Mouse (Mus musculus): ENCODE measurements around the gene Doc2a.
"Not testable (repeated sequence)": the region's sequence is repeated elsewhere in the genome, so short reads cannot be mapped to it uniquely, and the experiment has no call there.

The Doc2a gene

GRCm38 (mm10) chr7:126870520-126870891 lies 23.3 kb downstream of the Doc2a start:
- DNase-seq, result no peak

DNA sequence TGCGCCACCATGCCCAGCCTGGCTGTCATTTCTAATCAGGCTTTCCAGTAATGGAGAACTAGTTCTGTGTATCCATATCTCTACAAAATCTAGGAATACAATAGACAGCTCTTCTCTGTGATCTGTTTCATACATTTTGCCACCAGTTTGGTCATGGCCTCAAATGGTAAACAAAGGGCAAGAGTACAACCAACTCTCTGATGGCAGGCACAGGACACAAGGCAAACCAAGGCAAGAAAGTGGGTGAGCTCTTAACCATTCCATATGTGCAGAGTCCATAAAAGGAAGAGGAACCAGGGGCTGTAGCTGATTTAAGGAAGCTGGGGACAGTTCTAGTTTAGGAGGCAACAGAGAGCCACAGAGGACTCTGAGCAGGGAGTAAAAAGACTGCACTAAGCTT lies 30.0 kb downstream of the Doc2a start:
- DNase-seq, result no peak

- DNase-seq, result no peak
These were observed 33.8 kb downstream of the Doc2a start for GRCm38 (mm10) chr7:126881040-126881439.

DNA sequence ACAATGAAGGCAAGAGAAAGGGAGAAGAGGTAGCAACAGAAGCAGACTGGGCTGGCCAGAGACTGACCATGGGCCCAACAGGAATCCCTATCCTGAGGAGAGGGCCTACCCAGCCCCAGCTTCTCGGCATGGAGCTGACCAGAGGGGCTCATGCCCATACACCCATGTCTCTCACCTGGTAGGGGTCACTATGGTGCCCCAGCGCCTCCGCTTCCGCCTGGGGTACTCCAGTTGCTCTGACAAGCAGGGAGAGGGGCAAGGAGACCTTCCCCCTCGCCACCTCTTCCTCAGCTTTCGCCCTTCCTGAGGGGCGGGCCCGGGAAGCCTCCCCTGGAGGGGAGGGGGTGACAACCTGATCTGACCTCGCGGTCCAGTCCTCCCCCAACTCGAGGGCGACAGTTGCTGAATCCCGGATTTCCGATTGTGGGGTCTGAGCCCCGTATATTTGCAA lies 36.5 kb downstream of the Doc2a start:
- DNase-seq, result no peak

DNA sequence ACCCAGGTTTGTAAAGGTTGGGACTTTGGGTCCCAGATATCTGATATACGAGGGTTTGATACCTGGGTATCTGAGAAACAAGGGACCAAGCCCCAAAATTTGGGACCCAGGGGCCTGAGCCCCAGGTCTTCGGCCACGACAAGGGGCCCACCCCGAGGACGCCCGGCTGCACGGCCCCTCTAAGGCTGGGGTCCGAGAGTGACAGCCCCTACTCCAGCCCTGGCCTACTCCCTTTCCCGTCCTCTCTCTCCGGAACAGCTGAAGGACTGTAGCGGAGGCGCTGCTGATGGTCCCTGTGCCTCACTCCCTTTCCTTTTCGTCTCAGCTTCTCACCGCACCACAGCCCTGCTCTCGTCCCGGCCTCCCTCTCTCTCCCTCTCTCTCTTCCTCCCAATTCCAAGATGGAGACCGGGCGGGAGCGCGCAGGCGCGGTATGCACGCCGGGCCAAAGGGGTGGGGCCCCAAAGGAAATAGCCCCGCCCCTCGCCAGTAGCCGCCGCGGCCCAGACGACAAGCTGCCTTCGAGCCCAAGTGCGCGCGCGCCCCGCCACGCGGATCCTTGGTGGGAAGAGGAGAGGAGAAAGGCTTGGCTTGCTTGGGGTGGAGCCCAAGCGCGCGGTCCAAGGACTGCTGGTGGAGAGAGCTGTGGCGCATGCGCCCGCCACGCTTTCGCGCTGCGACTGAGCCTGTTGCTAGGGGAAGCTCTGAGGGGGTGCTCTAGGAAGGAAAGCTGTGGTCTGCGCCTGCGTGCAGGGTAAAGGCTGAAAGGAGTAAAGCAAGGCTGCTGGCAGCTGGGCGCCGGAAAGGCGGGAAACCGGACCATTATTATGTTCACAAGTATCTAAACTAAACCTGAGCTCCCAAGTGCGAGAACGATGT lies 37.3 kb downstream of the Doc2a start, which contains the start of gene Taok2:
Taok2 (minus strand) TSS at position 418 of the 879 bp plus-strand sequence.
- DNase-seq, result peak; percentile 98

DNA sequence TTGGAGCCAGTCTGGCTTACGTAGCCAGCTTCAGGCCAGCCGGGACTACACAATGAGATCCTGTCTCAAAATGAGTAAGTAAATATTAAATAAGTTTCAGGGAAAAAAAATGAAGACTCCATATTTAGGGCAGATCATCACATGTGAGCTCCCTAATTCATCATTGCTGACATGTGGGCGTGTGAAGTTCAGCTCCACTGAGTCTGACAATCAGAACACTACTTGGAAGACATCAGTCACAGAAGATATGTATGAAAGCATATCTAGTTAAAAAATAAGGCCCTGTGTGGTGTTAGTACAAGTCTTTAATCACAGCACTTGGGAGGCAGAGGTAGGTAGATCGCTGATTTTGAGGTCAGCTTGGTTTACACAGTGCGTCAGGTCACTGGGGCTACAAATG lies 40.1 kb downstream of the Doc2a start:
- DNase-seq, result no peak

DNA sequence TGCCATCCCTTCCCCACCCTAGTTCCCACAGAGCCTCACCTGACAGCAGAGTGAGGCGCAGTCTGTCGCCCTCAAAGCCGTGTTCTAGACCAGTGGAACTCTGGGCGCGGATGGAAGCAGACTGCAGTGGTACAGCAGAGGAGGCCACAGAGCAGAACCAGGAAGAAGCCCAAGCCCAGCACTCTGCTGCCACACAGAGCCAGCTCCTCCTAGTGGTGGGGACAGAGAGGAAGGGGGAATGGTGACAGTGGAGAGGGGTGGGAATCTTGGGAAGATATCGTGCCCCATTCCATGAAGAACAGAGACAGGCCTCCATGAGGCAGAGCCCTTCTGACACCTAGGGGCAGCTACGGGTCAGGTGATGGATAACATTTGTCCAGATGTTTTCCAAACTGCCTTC lies 41.6 kb downstream of the Doc2a start:
- DNase-seq, result no peak

DNA sequence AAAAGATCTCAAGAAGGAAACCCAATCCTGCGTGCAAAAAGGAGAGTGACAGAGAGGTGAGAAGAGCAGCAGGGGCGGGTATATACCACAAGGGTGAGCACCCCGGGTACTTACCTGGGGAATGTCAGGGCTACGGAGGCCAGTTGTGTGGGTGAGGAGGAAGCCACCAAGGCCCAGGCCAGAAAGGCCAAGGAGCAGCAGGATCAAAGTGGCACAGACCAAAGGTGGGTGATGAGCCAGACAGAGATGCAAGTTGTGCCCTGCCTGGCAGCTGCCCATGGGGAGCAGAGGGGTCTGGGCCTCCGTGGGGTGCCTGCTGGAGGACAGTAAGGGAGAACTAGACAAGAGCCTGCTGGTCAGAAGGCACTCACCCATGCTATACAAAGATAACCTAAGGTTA lies 49.7 kb downstream of the Doc2a start:
- DNase-seq, result no peak

DNA sequence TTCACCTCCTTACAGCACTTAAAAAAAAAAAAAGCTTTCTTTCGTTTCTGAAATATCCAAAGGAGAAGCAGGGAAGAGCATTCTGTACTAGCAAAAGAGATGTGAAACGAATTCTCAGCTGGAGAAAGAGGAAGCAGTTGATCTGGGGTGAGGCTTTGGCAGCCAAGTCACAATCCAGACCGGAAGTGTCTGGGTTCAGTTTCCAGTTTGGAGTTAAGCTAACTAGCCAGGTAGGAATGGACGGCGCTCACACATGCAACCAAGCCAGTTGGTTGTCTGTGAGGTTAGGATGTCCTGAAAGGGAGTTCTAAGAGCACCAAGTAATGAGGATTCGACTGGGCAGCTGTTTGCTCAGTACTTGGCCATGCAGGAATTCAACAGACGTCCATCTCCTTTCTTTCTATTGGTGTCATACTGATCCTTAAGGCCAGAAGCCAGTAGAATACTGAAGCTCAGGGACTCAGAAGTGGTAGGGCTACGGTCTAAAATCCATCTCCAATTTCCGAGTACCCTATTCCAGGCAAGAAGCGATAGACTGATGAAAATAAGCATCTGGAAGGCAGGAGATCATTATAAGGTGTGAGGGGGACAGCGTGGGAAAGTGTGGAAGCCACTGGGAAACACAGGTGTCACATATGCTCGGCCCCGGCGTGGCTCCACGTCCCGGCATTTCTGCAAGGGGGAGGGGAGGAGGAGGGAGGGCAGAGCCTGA lies 50.3 kb downstream of the Doc2a start:
- no peak for DNase-seq

DNA sequence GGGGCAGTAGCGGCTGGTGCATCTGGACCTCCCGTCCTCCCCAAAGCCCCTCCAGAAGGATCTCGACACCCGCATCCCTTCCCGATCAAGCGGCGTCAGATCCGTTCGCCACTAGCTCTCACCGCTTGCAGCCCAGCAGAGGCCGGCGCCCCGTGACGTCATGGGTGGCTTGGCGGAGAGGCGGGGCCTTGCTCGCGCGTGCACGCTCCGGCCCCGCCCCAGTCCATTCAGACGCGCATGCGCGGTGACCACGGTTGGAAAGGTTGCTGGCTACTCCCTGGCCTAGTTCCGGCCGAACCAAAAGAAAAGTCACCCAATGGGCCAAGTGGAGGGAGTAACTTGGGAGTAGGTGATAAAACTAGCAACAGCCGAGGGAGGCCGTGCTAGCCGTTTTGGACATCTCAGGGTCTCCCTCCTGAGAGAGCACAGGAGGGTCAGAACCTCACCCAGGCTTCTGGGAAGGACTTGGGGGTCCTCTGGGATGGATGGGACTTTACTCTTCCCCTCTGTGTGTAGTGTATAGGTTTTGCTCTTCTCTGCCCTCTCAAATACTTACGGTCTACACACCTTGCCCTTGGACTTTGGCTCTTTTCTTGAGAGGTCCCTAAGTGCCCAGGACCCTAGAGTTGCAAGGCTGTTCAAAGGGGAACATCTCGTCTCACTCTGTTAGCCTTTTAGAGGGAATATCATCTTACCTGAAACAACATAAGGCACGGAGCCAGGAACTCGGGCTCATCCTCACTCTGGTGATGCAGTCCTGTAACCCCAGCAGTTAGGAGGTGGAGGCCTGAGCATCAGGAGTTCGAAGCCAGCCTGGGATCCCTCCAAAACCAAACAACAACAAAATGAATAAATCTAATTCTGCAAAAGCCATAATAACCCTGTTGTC lies 51.1 kb downstream of the Doc2a start:
- peak; percentile 99 for DNase-seq

DNA sequence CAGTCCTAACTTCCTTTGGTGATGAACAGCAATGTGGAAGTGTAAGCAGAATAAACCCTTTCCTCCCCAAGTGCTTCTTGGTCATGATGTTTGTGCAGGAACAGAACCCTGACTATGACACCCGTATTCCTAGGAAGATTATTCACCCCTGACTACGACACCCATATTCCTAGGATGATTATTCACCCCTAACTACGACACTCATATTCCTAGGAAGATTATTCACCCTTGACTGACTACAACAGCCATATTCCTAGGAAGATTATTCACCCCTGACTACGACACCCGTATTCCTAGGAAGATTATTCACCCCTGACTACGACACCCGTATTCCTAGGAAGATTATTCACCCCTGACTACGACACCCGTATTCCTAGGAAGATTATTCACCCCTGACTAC lies 52.6 kb downstream of the Doc2a start:
- DNase-seq, result not testable (repeated sequence)

All from right cerebral cortex, postnatal 4 days (tissue).